Mouse (Mus musculus) MEL (cell line): ENCODE data around the gene Adam22. TPM values are rescaled to one million over a fixed set of nuclear protein-coding genes. Genes with fewer than 3 reads are reported as not detected.

Experiments
- DNase-seq: peaks from one replicate; pipeline ENCODE4 v3.0.0; 2011; ENCODE audit warnings: low read depth, low spot score
- H3K27ac ChIP-seq: 2 replicates; pipeline ENCODE4 v1.5.1; 2012; ENCODE audit warnings: low read depth, mild to moderate bottlenecking, control low read depth, low read length, moderate library complexity; ENCODE audit not compliant: control insufficient read depth
- H3K27me3 ChIP-seq, 2 experiments: fragments of 150-350 bp in 1 of 2; sonication (generic) in 1 of 2; 2 replicates each; pipeline ENCODE4 v1.6.1; 2012; ENCODE audit warnings: low read length in 2 of 2, mild to moderate bottlenecking in 2 of 2, improper control_type of control experiment in 1 of 2, moderate library complexity in 1 of 2; ENCODE audit not compliant: insufficient read depth in 2 of 2, control insufficient read depth in 1 of 2
- H3K36me3 ChIP-seq, 2 experiments: 2 replicates each; pipeline ENCODE4 v1.6.1; 2012 to 2014; ENCODE audit warnings: low read length in 2 of 2, improper control_type of control experiment in 1 of 2, inconsistent platforms in 1 of 2, mild to moderate bottlenecking in 1 of 2; ENCODE audit not compliant: insufficient read depth in 2 of 2, control insufficient read depth in 1 of 2
- H3K4me1 ChIP-seq, 2 experiments: fragments of 150-350 bp in 1 of 2; sonication (generic) in 1 of 2; 2 replicates each; pipeline ENCODE4 v1.6.1; 2012; ENCODE audit warnings: low read length in 2 of 2, improper control_type of control experiment in 1 of 2, mild to moderate bottlenecking in 1 of 2; ENCODE audit not compliant: insufficient read depth in 2 of 2, control insufficient read depth in 1 of 2
- H3K4me3 ChIP-seq, 2 experiments: fragments of 150-350 bp in 1 of 2; sonication (generic) in 1 of 2; 2 replicates each; pipeline ENCODE4 v1.5.1; 2012; ENCODE audit warnings: low read depth in 2 of 2, low read length in 2 of 2, mild to moderate bottlenecking in 2 of 2, moderate library complexity in 2 of 2, control low read depth in 1 of 2, improper control_type of control experiment in 1 of 2; ENCODE audit not compliant: control insufficient read depth in 1 of 2, insufficient read depth in 1 of 2
- H3K79me2 ChIP-seq: 2 replicates; pipeline ENCODE4 v1.6.1; 2012; ENCODE audit warnings: mild to moderate bottlenecking, low read length, moderate library complexity; ENCODE audit not compliant: control insufficient read depth, poor library complexity, insufficient read depth
- H3K9ac ChIP-seq: 2 replicates; pipeline ENCODE4 v1.6.1; 2012; ENCODE audit warnings: low read depth, mild to moderate bottlenecking, control low read depth, low read length, moderate library complexity; ENCODE audit not compliant: control insufficient read depth, poor library complexity, severe bottlenecking
- H3K9me3 ChIP-seq: fragments of 150-350 bp; sonication (generic); replicated peaks from 2 replicates; pipeline ENCODE4 v1.6.1; 2012; ENCODE audit warnings: mild to moderate bottlenecking, low read length, improper control_type of control experiment, moderate library complexity; ENCODE audit not compliant: insufficient read depth
- CHD1 ChIP-seq: IDR thresholded peaks from 2 replicates; pipeline ENCODE4 v1.6.1; 2012; ENCODE audit warnings: low read depth, mild to moderate bottlenecking, inconsistent platforms, low read length, improper control_type of control experiment
- CHD2 ChIP-seq: IDR thresholded peaks from 2 replicates; pipeline ENCODE4 v1.6.1; 2011; ENCODE audit warnings: low read length, improper control_type of control experiment
- ELF1 ChIP-seq: IDR thresholded peaks from 2 replicates; pipeline ENCODE4 v1.6.1; 2014; ENCODE audit warnings: low read depth, mild to moderate bottlenecking, inconsistent platforms, low read length, improper control_type of control experiment, moderate library complexity
- GABPA ChIP-seq: IDR thresholded peaks from 2 replicates; pipeline ENCODE4 v1.6.1; 2012; ENCODE audit warnings: low read depth, mild to moderate bottlenecking, inconsistent platforms, low read length, improper control_type of control experiment, moderate library complexity
- GATA1 ChIP-seq: IDR thresholded peaks from 2 replicates; pipeline ENCODE4 v1.6.1; 2011; ENCODE audit warnings: low read depth, low read length, improper control_type of control experiment
- HCFC1 ChIP-seq: IDR thresholded peaks from 2 replicates; pipeline ENCODE4 v1.6.1; 2012; ENCODE audit warnings: low read depth, mild to moderate bottlenecking, inconsistent platforms, low read length, improper control_type of control experiment, moderate library complexity
- KAT2A ChIP-seq: conservative IDR thresholded peaks from 2 replicates; pipeline ENCODE4 v1.6.1; 2012; ENCODE audit warnings: low read depth, low read length, improper control_type of control experiment, inconsistent platforms
- MAFK ChIP-seq: IDR thresholded peaks from 2 replicates; pipeline ENCODE4 v1.6.1; 2011; ENCODE audit warnings: low read depth, mild to moderate bottlenecking, low read length, improper control_type of control experiment, borderline replicate concordance
- MAX ChIP-seq: IDR thresholded peaks from 2 replicates; pipeline ENCODE4 v1.6.1; 2011; ENCODE audit warnings: low read length, improper control_type of control experiment
- MAZ ChIP-seq: IDR thresholded peaks from 2 replicates; pipeline ENCODE4 v1.6.1; 2012; ENCODE audit warnings: low read depth, mild to moderate bottlenecking, inconsistent platforms, low read length, improper control_type of control experiment
- MYB ChIP-seq: IDR thresholded peaks from 2 replicates; pipeline ENCODE4 v1.6.1; 2011; ENCODE audit warnings: mild to moderate bottlenecking, low read depth, low read length, improper control_type of control experiment
- MYC ChIP-seq: IDR thresholded peaks from 2 replicates; pipeline ENCODE4 v1.6.1; 2011; ENCODE audit warnings: low read depth, mild to moderate bottlenecking, low read length, improper control_type of control experiment, moderate library complexity
- NRF1 ChIP-seq: IDR thresholded peaks from 2 replicates; pipeline ENCODE4 v1.6.1; 2014; ENCODE audit warnings: low read depth, mild to moderate bottlenecking, inconsistent platforms, low read length, improper control_type of control experiment, moderate library complexity; ENCODE audit not compliant: poor library complexity, insufficient read depth, severe bottlenecking
- POLR2AphosphoS2 ChIP-seq: IDR thresholded peaks from 2 replicates; pipeline ENCODE4 v1.6.1; 2011; ENCODE audit warnings: low read length, improper control_type of control experiment
- POLR2AphosphoS5 ChIP-seq: IDR thresholded peaks from 2 replicates; pipeline ENCODE4 v1.6.1; 2012; ENCODE audit warnings: low read depth, borderline replicate concordance, mild to moderate bottlenecking, inconsistent platforms, low read length, moderate library complexity, mixed read lengths
- TAL1 ChIP-seq: IDR thresholded peaks from 2 replicates; pipeline ENCODE4 v1.6.1; 2012; ENCODE audit warnings: mild to moderate bottlenecking, inconsistent platforms, low read length, moderate library complexity, mixed read lengths
- TBP ChIP-seq: IDR thresholded peaks from 2 replicates; pipeline ENCODE4 v1.8.0; 2011; ENCODE audit warnings: low read depth, low read length, improper control_type of control experiment
- TCF12 ChIP-seq: IDR thresholded peaks from 2 replicates; pipeline ENCODE4 v1.6.1; 2014; ENCODE audit warnings: low read depth, mild to moderate bottlenecking, inconsistent platforms, low read length, improper control_type of control experiment, moderate library complexity
- USF1 ChIP-seq: IDR thresholded peaks from 2 replicates; pipeline ENCODE4 v1.6.1; 2014; ENCODE audit warnings: low read depth, mild to moderate bottlenecking, inconsistent platforms, low read length, improper control_type of control experiment, moderate library complexity
- ZC3H11A ChIP-seq: IDR thresholded peaks from 2 replicates; pipeline ENCODE4 v1.6.1; 2012; ENCODE audit warnings: low read depth, mild to moderate bottlenecking, inconsistent platforms, low read length, improper control_type of control experiment
- ZMIZ1 ChIP-seq: IDR thresholded peaks from 2 replicates; pipeline ENCODE4 v1.6.1; 2012; ENCODE audit warnings: low read depth, mild to moderate bottlenecking, inconsistent platforms, low read length, improper control_type of control experiment, moderate library complexity
- ZNF384 ChIP-seq: IDR thresholded peaks from 2 replicates; pipeline ENCODE4 v1.6.1; 2012; ENCODE audit warnings: low read depth, mild to moderate bottlenecking, inconsistent platforms, low read length, improper control_type of control experiment
- polyA plus RNA-seq, 2 experiments: library from polyadenylated mRNA; stranded (reverse) in 1 of 2; unstranded in 1 of 2; fragments of >175 nt in 1 of 2; fragments of >200 nt in 1 of 2; gene quantifications; 2 replicates each; pipeline versions ENCODE4 v1.2.1 to v1.2.4; 2012; ENCODE audit warnings: low replicate concordance in 2 of 2, low read depth in 1 of 2; ENCODE audit not compliant: insufficient read length in 2 of 2, insufficient read depth in 1 of 2, missing spikeins in 1 of 2
- total RNA-seq: library from RNA; depleted of rRNA; stranded (reverse); fragments of 300-350 nt; gene quantifications from 2 replicates; pipeline ENCODE4 v1.2.3, GENCODE M21; 2012

Gene Adam22
- total and polyA plus RNA-seq, 3 experiments, result 1.2 to 1.6 TPM; not detected in 1

DNA sequence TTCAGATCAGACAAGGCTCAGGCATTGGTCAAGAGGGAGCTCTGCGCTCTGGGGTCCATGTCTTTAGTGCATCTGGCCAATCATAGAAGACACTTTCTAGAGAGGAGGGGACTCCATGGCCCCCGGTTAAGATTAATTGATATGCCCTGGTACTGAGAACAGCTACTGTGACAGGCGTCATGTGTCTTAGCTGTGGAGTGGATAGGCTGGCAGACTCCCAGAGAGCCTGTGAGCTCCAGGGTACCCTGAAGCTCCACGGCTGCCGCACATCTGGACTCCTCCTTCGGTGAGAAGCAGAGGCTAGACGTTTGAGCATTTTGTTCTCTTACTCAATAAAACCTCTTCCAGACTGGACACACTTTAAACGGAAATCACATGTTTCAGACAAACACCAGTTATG is 290.5 kb downstream of the Adam22 start:
- DNase-seq, result no peak
- Histone ChIP-seq H3K4me3 (no peak overlapping the region), H3K27me3 (no peaks in the 10 kb centered on the region), H3K4me1 (no peaks in the 10 kb centered on the region), H3K9ac (no peak overlapping the region), H3K27ac (no peak overlapping the region), H3K36me3 (no peaks in the 10 kb centered on the region), H3K9me3 (no peaks in the 10 kb centered on the region), H3K79me2 (no peaks in the 10 kb centered on the region)
- TF ChIP-seq GABPA (no peak), CHD2 (no peak), HCFC1 (no peak), MAX (no peak), MAZ (no peak), TBP (no peak), ZNF384 (no peak), TAL1 (no peak), GATA1 (no peak), ELF1 (no peak), KAT2A (no peak), ZMIZ1 (no peak), POLR2AphosphoS2 (no peak), MYB (no peak), TCF12 (no peak), ZC3H11A (no peak), POLR2AphosphoS5 (no peak)

DNA sequence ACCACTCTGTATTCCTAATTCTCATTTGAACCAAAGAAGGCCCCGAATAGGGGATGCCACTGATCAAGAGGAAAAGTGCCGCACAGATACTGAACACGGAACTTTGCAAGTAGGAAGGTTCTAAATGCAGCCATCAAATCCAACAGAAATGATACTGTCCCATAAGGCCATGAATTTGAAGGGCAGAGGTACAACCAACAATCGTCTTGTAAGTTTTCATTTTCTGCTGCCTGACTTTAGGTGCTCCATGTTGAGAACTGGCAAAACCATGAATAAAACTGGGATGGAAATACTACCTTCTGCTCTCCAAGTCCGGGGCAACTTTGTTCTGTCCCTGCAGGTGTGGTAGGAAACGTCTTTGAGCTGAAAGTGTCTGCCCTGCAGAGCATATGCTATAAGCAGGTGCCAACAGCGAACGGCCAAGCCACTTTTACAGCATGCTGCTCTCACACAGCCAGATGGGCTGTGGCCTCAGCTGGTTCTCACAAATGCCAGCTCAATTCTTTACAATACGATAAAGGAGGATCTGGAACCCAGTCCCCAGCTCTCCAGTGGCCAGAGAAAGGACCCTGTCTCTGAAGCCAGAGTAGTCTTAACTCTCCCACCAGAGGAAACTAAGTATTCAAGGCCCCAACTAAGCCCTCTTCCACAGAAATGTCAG is 293.9 kb downstream of the Adam22 start:
- no peak overlapping the region for H3K4me3 ChIP-seq
- no peak for DNase-seq
- no peaks in the 10 kb centered on the region for H3K27me3 ChIP-seq
- H3K9me3 ChIP-seq, result no peaks in the 10 kb centered on the region
- H3K27ac ChIP-seq, result no peak overlapping the region
- H3K79me2 ChIP-seq, result no peaks in the 10 kb centered on the region
- no peak overlapping the region for H3K9ac ChIP-seq
- H3K36me3 ChIP-seq, result no peaks in the 10 kb centered on the region
- no peaks in the 10 kb centered on the region for H3K4me1 ChIP-seq
- TF ChIP-seq KAT2A, result no peak
- TF ChIP-seq HCFC1, result no peak
- no peak for TF ChIP-seq ZMIZ1
- no peak for TF ChIP-seq CHD1
- TF ChIP-seq NRF1, result no peak
- TF ChIP-seq USF1, result no peak
- no peak for TF ChIP-seq MAFK
- no peak for TF ChIP-seq POLR2AphosphoS5
- no peak for TF ChIP-seq MYC
